In genomic region chr7:102023821-102024220, GRCm38 (mm10) we compare ENCODE assay signal across 31 mouse cellular contexts. TPM values are rescaled to one million over a fixed set of nuclear protein-coding genes. Genes with fewer than 3 reads are reported as not detected.
A peak's percentile ranks its signal among the peaks of the same experiment; 100 is the strongest.
DNase-seq lines count a peak whose midpoint lies in the region; ATAC-seq lines count a peak whose summit lies in the region.
"Had no signal": no experiment of that assay in that cellular context is flagged by ENCODE, and none has a peak within 500 bp of the region (broad histone marks: within the 10 kb centered on the region; RNA-seq: fewer than 3 reads in every experiment).

No protein-coding gene starts in this region.

- H3K4me1 ChIP-seq in megakaryocyte, embryonic 14.5 days = peaks cover 42% of the 10 kb centered on the region
- H3K4me1 ChIP-seq: embryonic facial prominence, embryonic 10.5 days; embryonic facial prominence, embryonic 13.5 days; forebrain, embryonic 12.5 days; forebrain, embryonic 15.5 days; heart, embryonic 10.5 days; heart, embryonic 13.5 days had no signal

- no peaks in the 10 kb centered on the region for H3K27me3 ChIP-seq in megakaryocyte, embryonic 14.5 days (replicated peaks)
- H3K27me3 ChIP-seq: embryonic facial prominence, embryonic 13.5 days; forebrain, embryonic 12.5 days; forebrain, embryonic 15.5 days; heart, embryonic 13.5 days had no signal

- peak; percentile 43 to 53 for DNase-seq in left cerebral cortex, adult 9 months (ENCODE audit: low spot score in 2 of 2)
- no peak for DNase-seq in left cerebral cortex, postnatal 10 days (ENCODE audit: extremely low spot score in 1 of 2, low spot score in 2 of 2)
- peak; percentile 61 for DNase-seq in brain, adult 2 months (ENCODE audit: low read depth, low spot score)
- peak; percentile 43 for DNase-seq in telencephalon, adult 2 months (ENCODE audit: low read depth, low spot score)
- DNase-seq: adrenal gland, adult 2 months; adrenal gland, postnatal 14 days; cerebellum, adult 11-12 months; cerebellum, adult 8-10 months; cerebellum, postnatal 10 days; cerebellum, postnatal 36 days; embryo, embryonic 11 days; gastrocnemius, postnatal 10 days; gastrocnemius, postnatal 36 days; heart, adult 2 months; heart, postnatal 14 days; heart, postnatal 4 days had no signal

- intact Hi-C loops in left cerebral cortex, postnatal 10 days (cut with DNase I) = no loop called here

- H3K9me3 ChIP-seq in megakaryocyte, embryonic 14.5 days = no peaks in the 10 kb centered on the region
- H3K9me3 ChIP-seq: embryonic facial prominence, embryonic 10.5 days; embryonic facial prominence, embryonic 13.5 days; forebrain, embryonic 12.5 days; forebrain, embryonic 15.5 days; heart, embryonic 10.5 days; heart, embryonic 13.5 days had no signal

- H3K36me3 ChIP-seq in megakaryocyte, embryonic 14.5 days (replicated peaks; ENCODE audit: low read length) = peaks cover 74% of the 10 kb centered on the region

- peak overlapping the region; percentile 8 for H3K4me3 ChIP-seq in megakaryocyte, embryonic 14.5 days (replicated peaks)
- H3K4me3 ChIP-seq: embryonic facial prominence, embryonic 10.5 days; embryonic facial prominence, embryonic 13.5 days; erythroblast, embryonic 14.5 days; forebrain, embryonic 12.5 days; forebrain, embryonic 15.5 days; heart, adult 2 months; heart, embryonic 10.5 days; heart, embryonic 13.5 days had no signal

- no peak for ATAC-seq in megakaryocyte, adult 5-6 weeks (ENCODE audit: poor library complexity, severe bottlenecking)
- ATAC-seq: CD4-positive, CD25-positive, alpha-beta regulatory T cell, adult 4 months; forebrain, embryonic 15.5 days; hindbrain, postnatal 0 days had no signal

RNA-seq across cellular contexts. Expression of gene Il18bp, which starts 5.3 kb away (rescaled TPM):
- total RNA-seq in left cerebral cortex, postnatal 10 days (2021) = 10 to 100 TPM in 1 of 2 experiments, 1 to 10 TPM in 1; 8.6 to 10.1 TPM
- 24.3 and 28.3 TPM in 2 replicates for polyA plus RNA-seq in megakaryocyte, embryonic 14.5 days (2012; ENCODE audit: insufficient read depth, low replicate concordance)
- total RNA-seq in megakaryocyte, adult 5-6 weeks (2015) = 8.8 and 11.1 TPM in 2 replicates
- 4.9 and 5.4 TPM in 2 replicates for total RNA-seq in megakaryocyte, adult 5-6 weeks (2017)

RNA-seq across cellular contexts. Expression of gene Rnf121, which starts 41.4 kb away (rescaled TPM):
- 10 to 100 TPM; 39.1 to 44.4 TPM for total RNA-seq in left cerebral cortex, postnatal 10 days (2021)
- 2.8 TPM in 1 of 2 replicates, not detected in the other for polyA plus RNA-seq in megakaryocyte, embryonic 14.5 days (2012; ENCODE audit: insufficient read depth, low replicate concordance)
- total RNA-seq in megakaryocyte, adult 5-6 weeks (2015) = 13.3 and 14.9 TPM in 2 replicates
- total RNA-seq in megakaryocyte, adult 5-6 weeks (2017) = 10.5 and 11.0 TPM in 2 replicates

RNA-seq across cellular contexts. Expression of gene Xndc1, which starts 41.5 kb away (rescaled TPM):
- total RNA-seq in left cerebral cortex, postnatal 10 days (2021) = 10 to 100 TPM; 24.6 to 25.0 TPM
- polyA plus RNA-seq in megakaryocyte, embryonic 14.5 days (2012; ENCODE audit: insufficient read depth, low replicate concordance) = 4.0 and 5.4 TPM in 2 replicates
- total RNA-seq in megakaryocyte, adult 5-6 weeks (2015) = 7.1 and 9.5 TPM in 2 replicates
- 13.0 and 15.4 TPM in 2 replicates for total RNA-seq in megakaryocyte, adult 5-6 weeks (2017)

RNA-seq across cellular contexts. Expression of gene Xntrpc, which starts 41.7 kb away (rescaled TPM):
- total RNA-seq in left cerebral cortex, postnatal 10 days (2021) = 1 to 10 TPM; 1.1 to 1.8 TPM
- polyA plus RNA-seq in megakaryocyte, embryonic 14.5 days (2012; ENCODE audit: insufficient read depth, low replicate concordance) = 0.51 and 0.64 TPM in 2 replicates
- total RNA-seq in megakaryocyte, adult 5-6 weeks (2015) = 0.39 and 0.40 TPM in 2 replicates
- not detected in 2 replicates for total RNA-seq in megakaryocyte, adult 5-6 weeks (2017)
- polyA plus RNA-seq: erythroblast, embryonic 14.5 days had no signal

RNA-seq across cellular contexts. Expression of gene Trpc2, which starts 59.1 kb away (rescaled TPM):
- total RNA-seq in left cerebral cortex, postnatal 10 days (2021) = under 1 TPM in 1 of 2 experiments, not detected in 1; 0.73 TPM
- not detected in 2 replicates for polyA plus RNA-seq in megakaryocyte, embryonic 14.5 days (2012; ENCODE audit: insufficient read depth, low replicate concordance)
- total RNA-seq in megakaryocyte, adult 5-6 weeks (2015) = 0.41 TPM in 1 of 2 replicates, not detected in the other
- total RNA-seq in megakaryocyte, adult 5-6 weeks (2017) = 0.20 and 0.37 TPM in 2 replicates
- total RNA-seq: adrenal gland, postnatal 14 days; granulocyte monocyte progenitor cell, adult 5-6 weeks; MEL had no signal
- polyA plus RNA-seq: adrenal gland, adult 2 months; C2C12; CD4-positive, CD25-positive, alpha-beta regulatory T cell, adult 4 months; embryonic facial prominence, embryonic 13.5 days; forebrain, embryonic 12.5 days; heart, embryonic 10.5 days; heart, embryonic 13.5 days; hindbrain, embryonic 14.5 days had no signal

Comparison
In these comparisons a context has a peak if more than half of its experiments do, and no peak if none do; other contexts are left out.
1. DNase-seq: peak in left cerebral cortex, adult 9 months (2 of 2), brain, adult 2 months (single experiment) and telencephalon, adult 2 months (single experiment); none in left cerebral cortex, postnatal 10 days (0 of 2).